Mouse (Mus musculus) CD4-positive naive resting alpha-beta T cell, adult 57 days (primary cell): ENCODE results near the gene Pimreg. TPM values are rescaled to one million over a fixed set of nuclear protein-coding genes. Genes with fewer than 3 reads are reported as not detected.

Source experiments
- total RNA-seq: library from RNA; stranded (reverse); gene quantifications from one replicate; pipeline ENCODE4 v1.2.4, GENCODE M21; 2023

Gene Pimreg
- total RNA-seq = not detected

GRCm38 (mm10) chr11:72041768-72042607 is at the start of gene Pimreg:
Pimreg (plus strand) TSS chr11:72042032.

DNA sequence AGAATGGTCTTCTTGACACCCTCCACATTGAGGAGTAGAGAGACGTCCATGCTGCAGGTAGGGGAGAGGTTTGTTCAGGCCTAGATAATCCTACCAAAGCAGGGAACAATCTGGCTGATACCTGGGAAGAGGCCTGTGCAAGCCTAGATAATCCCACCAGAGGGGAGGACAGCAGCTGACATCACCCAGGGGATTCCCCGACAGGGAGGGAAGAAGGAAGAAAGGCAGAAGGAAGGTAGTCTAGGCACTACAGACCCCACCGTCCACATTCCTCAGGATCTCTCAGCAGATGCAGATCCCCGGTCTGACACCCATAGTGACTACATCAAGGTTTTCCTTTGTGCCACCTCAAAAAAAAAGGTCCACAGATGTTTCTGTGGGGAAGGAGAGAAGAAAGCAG is 4.4 kb upstream of the Pimreg start, which contains the start of gene Aipl1:
Gene Aipl1 (minus strand): TSS at position 101 of the 400 bp plus-strand sequence.

Other genes starting within 250 kb of the Pimreg start
- gene Aipl1, start 4.5 kb upstream of the Pimreg start, total RNA-seq = 0.24 TPM
- 0.09 TPM for gene Pitpnm3, start 93.7 kb downstream of the Pimreg start, total RNA-seq
- 0.65 TPM for gene Gm43951, start 164.8 kb downstream of the Pimreg start, total RNA-seq
- 14.9 TPM for gene 4933427D14Rik, start 165.4 kb downstream of the Pimreg start, total RNA-seq
- 29.9 TPM for gene Txndc17, start 165.5 kb downstream of the Pimreg start, total RNA-seq
- gene Med31, start 173.6 kb downstream of the Pimreg start, total RNA-seq = 15.7 TPM
- gene Slc13a5, start 225.2 kb downstream of the Pimreg start, total RNA-seq = not detected